Mouse (Mus musculus) lung, adult 2 months (tissue): Measurements from ENCODE around the gene Rab3gap1. TPM values are rescaled to one million over a fixed set of nuclear protein-coding genes. Genes with fewer than 3 reads are reported as not detected.

Experiments used
- DNase-seq: peaks from one replicate; pipeline ENCODE4 v3.0.0; 2022
- H3K4me1 ChIP-seq: fragments of 200-500 bp; 2 replicates; pipeline ENCODE4 v1.6.1; 2011; ENCODE audit warnings: low read length; ENCODE audit not compliant: control insufficient read depth, insufficient read depth
- H3K4me3 ChIP-seq: fragments of 200-500 bp; replicated peaks from 2 replicates; pipeline ENCODE3; 2011; ENCODE audit warnings: low read depth, mild to moderate bottlenecking, control low read depth, low read length; ENCODE audit errors: extremely low read depth
- CTCF ChIP-seq: fragments of 200-500 bp; IDR thresholded peaks from 2 replicates; pipeline ENCODE4 v1.5.1; 2011; ENCODE audit warnings: mild to moderate bottlenecking, low read length, control low read depth; ENCODE audit not compliant: insufficient read depth
- POLR2A ChIP-seq: fragments of 200-500 bp; IDR thresholded peaks from 2 replicates; pipeline ENCODE4 v1.6.1; 2011; ENCODE audit warnings: low read depth, mild to moderate bottlenecking, control low read depth, low read length, borderline replicate concordance; ENCODE audit errors: extremely low read depth
- WGBS: fragments of 180-500 bp; shearing (Covaris S2); methylation state at CpG from one replicate; pipeline ENCODE4 v1.1.7; 2018; 5-methylcytosine and 5-hydroxymethylcytosine counted together
- polyA plus RNA-seq: library from polyadenylated mRNA; depleted of rRNA; stranded (reverse); fragments of >200 nt; gene quantifications from 2 replicates; pipeline ENCODE4 v1.2.3, GENCODE M21; 2012; rRNA removed

The Rab3gap1 gene
- polyA plus RNA-seq, 1 experiment: 22.2 TPM

- TF ChIP-seq CTCF (no peak), POLR2A (no peak)
- DNase-seq: no peak
- 62% methylated on average over 4 of the region's 4 CpGs for WGBS
Measured at GRCm38 (mm10) chr1:127989387-127989786, 120.8 kb downstream of the Rab3gap1 start.

GRCm38 (mm10) chr1:127989876-127990731 lies 121.5 kb downstream of the Rab3gap1 start:
- 55% methylated on average over 9 of the region's 9 CpGs for WGBS
- DNase-seq: no peak
- H3K4me3 ChIP-seq: no peak overlapping the region
- no peak for TF ChIP-seq POLR2A
- TF ChIP-seq CTCF: no peak
- peaks cover 2% of the 10 kb centered on the region; the same call in 1 of the 2 replicates for H3K4me1 ChIP-seq

More at GRCm38 (mm10) chr1:127989387-127989786, 120.8 kb downstream of the Rab3gap1 start:
- Histone ChIP-seq H3K4me3 (no peak overlapping the region), H3K4me1 (peaks cover 2% of the 10 kb centered on the region; the same call in 1 of the 2 replicates)

Other genes starting within 250 kb of the Rab3gap1 start
- gene Tmem163, start 189.2 kb upstream of the Rab3gap1 start, polyA plus RNA-seq: 25.3 and 35.9 TPM in 2 replicates
- gene Acmsd, start 139.4 kb upstream of the Rab3gap1 start, polyA plus RNA-seq: 0.05 TPM in 1 of 2 replicates, not detected in the other
- 21.4 and 27.6 TPM in 2 replicates for gene Ccnt2, start 94.6 kb upstream of the Rab3gap1 start, polyA plus RNA-seq
- gene Map3k19, start 13.7 kb upstream of the Rab3gap1 start, polyA plus RNA-seq: 1.7 and 2.7 TPM in 2 replicates
- gene Zranb3, start 234.3 kb downstream of the Rab3gap1 start, polyA plus RNA-seq: 0.72 and 1.1 TPM in 2 replicates
- gene R3hdm1, start 234.5 kb downstream of the Rab3gap1 start, polyA plus RNA-seq: 29.8 and 34.2 TPM in 2 replicates